Mouse (Mus musculus) cerebellum, adult 2 months (tissue): Measurements from ENCODE around the gene Rnf41.

Source experiments
- CTCF ChIP-seq: fragments of 200-500 bp; IDR thresholded peaks from 2 replicates; pipeline ENCODE4 v1.5.1; 2011; ENCODE audit warnings: low read depth, mild to moderate bottlenecking, control low read depth, low read length, moderate library complexity, borderline replicate concordance; ENCODE audit not compliant: insufficient read depth
- POLR2A ChIP-seq: fragments of 200-500 bp; IDR thresholded peaks from 2 replicates; pipeline ENCODE4 v1.6.1; 2011; ENCODE audit warnings: low read length, control low read depth, borderline replicate concordance; ENCODE audit not compliant: insufficient read depth

DNA sequence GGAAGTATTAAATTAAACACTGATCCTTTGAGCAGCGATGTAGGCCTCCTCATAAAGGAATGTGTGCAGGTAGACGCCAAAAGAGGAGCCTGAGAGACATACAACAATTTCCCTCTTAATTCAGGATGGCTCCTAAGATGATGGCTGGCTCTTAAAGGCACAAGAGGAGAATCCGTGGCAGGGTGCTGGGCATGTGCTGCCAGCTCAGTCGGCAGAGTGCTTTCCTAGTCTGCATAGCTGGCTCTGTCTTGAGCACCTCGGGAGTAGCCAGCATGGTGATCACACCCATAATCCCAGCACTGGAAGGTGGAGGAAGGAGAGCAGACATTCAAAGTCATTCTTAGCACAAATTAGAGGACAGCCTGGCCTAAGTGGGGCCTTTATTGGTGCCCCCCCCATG, 24.4 kb downstream of the Rnf41 start:
- TF ChIP-seq CTCF: no peak
- TF ChIP-seq POLR2A: no peak
